Comparison of ENCODE assay signal across 17 mouse cellular contexts in genomic region chr11:80104407-80104806, GRCm38 (mm10). TPM values are rescaled to one million over a fixed set of nuclear protein-coding genes. Genes with fewer than 3 reads are reported as not detected.
DNase-seq lines count a peak whose midpoint lies in the region; TF ChIP-seq lines count a peak whose summit lies in the region.
"Had no signal": no experiment of that assay in that cellular context is flagged by ENCODE, and none has a peak within 500 bp of the region (broad histone marks: within the 10 kb centered on the region; RNA-seq: fewer than 3 reads in every experiment).

No protein-coding gene starts in this region.

- no peaks in the 10 kb centered on the region for H3K27me3 ChIP-seq in MEL (ENCODE audit: control insufficient read depth in 1 of 2, insufficient read depth in 2 of 2, low read length in 2 of 2)
- H3K27me3 ChIP-seq: CH12.LX, Patski had no signal

- no peak overlapping the region for H3K9ac ChIP-seq in MEL (ENCODE audit: control insufficient read depth, low read depth, low read length, poor library complexity, severe bottlenecking)

- H3K4me1 ChIP-seq in MEL (ENCODE audit: control insufficient read depth in 1 of 2, insufficient read depth in 2 of 2, low read length in 2 of 2): peaks cover 14 to 16% of the 10 kb centered on the region in 2 experiments

- peak; percentile 75 to 83 for TF ChIP-seq EP300 in MEL (IDR thresholded peaks at IDR 0.05; ENCODE audit: low read depth in 1 of 2, low read length in 2 of 2)

- no peak for TF ChIP-seq POLR2A in MEL (IDR thresholded peaks at IDR 0.05; ENCODE audit: control insufficient read depth in 1 of 2, insufficient read depth in 1 of 2, low read depth in 1 of 2, low read length in 2 of 2, poor library complexity in 1 of 2)

- H3K9me3 ChIP-seq in MEL (replicated peaks; ENCODE audit: insufficient read depth, low read length): no peaks in the 10 kb centered on the region
- H3K9me3 ChIP-seq: G1E had no signal

- H3K4me3 ChIP-seq in MEL (ENCODE audit: control insufficient read depth in 1 of 2, insufficient read depth in 1 of 2, low read depth in 2 of 2, low read length in 2 of 2): no peak overlapping the region

- H3K36me3 ChIP-seq in MEL (ENCODE audit: control insufficient read depth in 1 of 2, insufficient read depth in 2 of 2, low read length in 2 of 2): peaks cover 33 to 39% of the 10 kb centered on the region in 2 experiments

- peaks cover 1% of the 10 kb centered on the region; the same call in 1 of the 2 replicates for H3K79me2 ChIP-seq in MEL (ENCODE audit: control insufficient read depth, insufficient read depth, low read length, poor library complexity)

- H3K27ac ChIP-seq in MEL (ENCODE audit: control insufficient read depth, low read depth, low read length): peak overlapping the region; percentile 37; the same call in 1 of the 2 replicates

- no peak for TF ChIP-seq RAD21 in MEL (IDR thresholded peaks at IDR 0.05; ENCODE audit: low read depth, low read length)

- TF ChIP-seq CTCF in MEL (IDR thresholded peaks at IDR 0.05 in 2 of 3, conservative IDR thresholded peaks at IDR 0.05 in 1 of 3; ENCODE audit: control insufficient read depth in 1 of 3, insufficient read depth in 1 of 3, low read depth in 2 of 3, low read length in 3 of 3, poor library complexity in 1 of 3, severe bottlenecking in 1 of 3): no peak

- DNase-seq in MEL (ENCODE audit: low read depth, low spot score): peak; percentile 54
- no peak for DNase-seq in embryo, embryonic 11 days
- DNase-seq: adrenal gland, adult 2 months; adrenal gland, adult 8-10 months; adrenal gland, postnatal 10 days; adrenal gland, postnatal 14 days; adrenal gland, postnatal 25 days; adrenal gland, postnatal 36 days; B cell, adult 2 months; cerebellum, adult 11 months; cerebellum, adult 11-12 months; cerebellum, adult 18-20 months; cerebellum, adult 2 months; cerebellum, adult 8-10 months had no signal

TF ChIP-seq in MEL, 35 proteins besides CTCF, POLR2A, EP300 and RAD21:
- TF ChIP-seq ZMIZ1 (IDR thresholded peaks at IDR 0.05; ENCODE audit: low read depth, low read length) (no peak), GATA1 (IDR thresholded peaks at IDR 0.05; ENCODE audit: low read depth, low read length) (peak; percentile 54), ZNF384 (IDR thresholded peaks at IDR 0.05; ENCODE audit: low read depth, low read length) (peak; percentile 47; the same call in 1 of the 2 replicates), RCOR1 (IDR thresholded peaks at IDR 0.05; ENCODE audit: low read depth, low read length) (0 out of 2 replicates have a peak, but pooled peaks have one; percentile 30), MAFK (IDR thresholded peaks at IDR 0.05; ENCODE audit: borderline replicate concordance, low read depth, low read length) (no peak), CHD1 (IDR thresholded peaks at IDR 0.05; ENCODE audit: low read depth, low read length) (no peak), MAZ (IDR thresholded peaks at IDR 0.05; ENCODE audit: low read depth, low read length) (no peak), E2F4 (IDR thresholded peaks at IDR 0.05; ENCODE audit: borderline replicate concordance, low read depth, low read length) (no peak), MEF2A (IDR thresholded peaks at IDR 0.05; ENCODE audit: extremely low read depth, insufficient replicate concordance, low read depth, low read length, poor library complexity, severe bottlenecking) (no peak), SIN3A (IDR thresholded peaks at IDR 0.05; ENCODE audit: low read length) (peak; percentile 17; the same call in 1 of the 2 replicates), ZKSCAN1 (IDR thresholded peaks at IDR 0.05; ENCODE audit: low read depth, low read length) (no peak), SMC3 (IDR thresholded peaks at IDR 0.05; ENCODE audit: low read depth, low read length) (no peak), MYB (IDR thresholded peaks at IDR 0.05; ENCODE audit: low read depth, low read length) (no peak), CHD2 (IDR thresholded peaks at IDR 0.05; ENCODE audit: low read length) (no peak), MYC (IDR thresholded peaks at IDR 0.05; ENCODE audit: low read depth, low read length) (no peak), TBP (IDR thresholded peaks at IDR 0.05; ENCODE audit: low read depth, low read length) (no peak), TAL1 (IDR thresholded peaks at IDR 0.05; ENCODE audit: low read length) (peak; percentile 35; the same call in 1 of the 2 replicates), TCF12 (IDR thresholded peaks at IDR 0.05; ENCODE audit: low read depth, low read length) (peak; percentile 44; the same call in 1 of the 2 replicates), MXI1 (IDR thresholded peaks at IDR 0.05; ENCODE audit: low read depth, low read length) (no peak), ZC3H11A (IDR thresholded peaks at IDR 0.05; ENCODE audit: low read depth, low read length) (no peak), NELFE (IDR thresholded peaks at IDR 0.05; ENCODE audit: low read depth, low read length) (no peak), NRF1 (IDR thresholded peaks at IDR 0.05; ENCODE audit: insufficient read depth, low read depth, low read length, poor library complexity, severe bottlenecking) (no peak), JUND (IDR thresholded peaks at IDR 0.05; ENCODE audit: low read depth, low read length) (no peak), USF1 (IDR thresholded peaks at IDR 0.05; ENCODE audit: low read depth, low read length) (no peak), UBTF (IDR thresholded peaks at IDR 0.05; ENCODE audit: borderline replicate concordance, insufficient read depth, low read depth, low read length) (no peak)
TF ChIP-seq in MEL: peak in this region for 6.

RNA-seq across cellular contexts. Expression of gene Atad5, which starts 15.2 kb away (rescaled TPM):
- 22.1 and 22.6 TPM in 2 replicates for total RNA-seq in MEL (2012; rRNA removed)
- polyA plus RNA-seq in MEL (2012; ENCODE audit: insufficient read depth in 1 of 2, insufficient read length in 2 of 2, low read depth in 1 of 2, low replicate concordance in 2 of 2, missing spikeins in 1 of 2): 10 to 100 TPM; 17.1 to 66.9 TPM

RNA-seq across cellular contexts. Expression of gene Crlf3, which starts 23.6 kb away (rescaled TPM):
- total RNA-seq in MEL (2012; rRNA removed): 104 and 107 TPM in 2 replicates
- polyA plus RNA-seq in MEL (2012; ENCODE audit: insufficient read depth in 1 of 2, insufficient read length in 2 of 2, low read depth in 1 of 2, low replicate concordance in 2 of 2, missing spikeins in 1 of 2): 10 to 100 TPM in 1 of 2 experiments, not detected in 1; 71.7 TPM

RNA-seq across cellular contexts. Expression of gene Tefm, which starts 37.6 kb away (rescaled TPM):
- 30.0 and 33.9 TPM in 2 replicates for total RNA-seq in MEL (2012; rRNA removed)
- polyA plus RNA-seq in MEL (2012; ENCODE audit: insufficient read depth in 1 of 2, insufficient read length in 2 of 2, low read depth in 1 of 2, low replicate concordance in 2 of 2, missing spikeins in 1 of 2): 10 to 100 TPM in 1 of 2 experiments, not detected in 1; 23.6 TPM

RNA-seq across cellular contexts. Expression of gene Adap2, which starts 49.5 kb away (rescaled TPM):
- total RNA-seq in MEL (2012; rRNA removed): not detected in 2 replicates
- polyA plus RNA-seq in MEL (2012; ENCODE audit: insufficient read depth in 1 of 2, insufficient read length in 2 of 2, low read depth in 1 of 2, low replicate concordance in 2 of 2, missing spikeins in 1 of 2): not detected
- total RNA-seq: CH12.LX, G1E had no signal
- polyA plus RNA-seq: G1E had no signal
